Mouse (Mus musculus) layer of hippocampus, postnatal 36 days (tissue): Measurements from ENCODE around the gene Kcnj6. TPM values are rescaled to one million over a fixed set of nuclear protein-coding genes. Genes with fewer than 3 reads are reported as not detected.
A peak's percentile ranks its signal among the peaks of the same experiment; 100 is the strongest.

ENCODE experiments used
- DNase-seq, 2 experiments: peaks; one replicate each; pipeline ENCODE4 v3.0.0; 2022
- total RNA-seq, 2 experiments: library from RNA; stranded (reverse); gene quantifications; 2 replicates each; pipeline ENCODE4 v1.2.3; 2021

The Kcnj6 gene
- total RNA-seq, 2 experiments from 2014 or later: 121 to 135 TPM

DNA sequence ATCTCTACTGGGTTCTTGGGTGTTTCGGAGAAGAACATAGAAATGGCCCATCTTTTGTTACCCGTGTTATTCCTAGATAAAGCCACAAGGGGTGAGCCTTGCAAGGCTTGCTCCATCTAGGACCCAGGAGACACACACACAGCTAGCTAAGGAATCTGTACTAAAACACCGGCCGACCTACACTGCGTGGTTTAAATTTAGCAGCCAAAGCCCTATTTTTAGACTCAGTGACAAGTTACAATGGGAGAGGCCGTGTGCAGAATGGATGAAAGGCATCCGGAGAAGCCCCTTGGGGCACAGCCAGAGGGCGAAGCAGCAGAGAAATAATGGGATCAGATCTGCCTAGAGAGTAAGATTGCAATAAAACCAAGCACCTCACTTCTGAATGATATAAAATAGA, 232.4 kb downstream of the Kcnj6 start:
- no peak for DNase-seq

DNA sequence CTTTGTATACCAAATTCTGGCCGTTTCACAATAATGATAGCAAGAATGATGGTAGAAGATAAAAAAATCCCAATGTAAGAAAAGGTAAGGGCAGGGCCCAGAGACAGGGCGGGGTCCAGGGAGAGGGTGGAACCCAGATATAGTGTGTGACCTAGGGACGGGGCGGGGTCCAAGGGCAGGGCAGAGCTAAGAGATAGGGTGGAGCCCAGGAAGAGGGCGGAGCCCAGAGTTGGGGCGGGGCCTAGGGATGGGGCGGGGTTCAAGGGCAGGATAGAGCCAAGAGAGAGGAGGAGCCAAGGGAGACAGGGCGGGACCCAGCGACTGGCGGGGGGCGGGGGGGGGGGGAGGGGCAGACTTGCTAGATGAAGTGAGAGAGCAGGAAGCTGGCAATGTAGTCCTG, 236.8 kb downstream of the Kcnj6 start:
- no peak for DNase-seq

DNA sequence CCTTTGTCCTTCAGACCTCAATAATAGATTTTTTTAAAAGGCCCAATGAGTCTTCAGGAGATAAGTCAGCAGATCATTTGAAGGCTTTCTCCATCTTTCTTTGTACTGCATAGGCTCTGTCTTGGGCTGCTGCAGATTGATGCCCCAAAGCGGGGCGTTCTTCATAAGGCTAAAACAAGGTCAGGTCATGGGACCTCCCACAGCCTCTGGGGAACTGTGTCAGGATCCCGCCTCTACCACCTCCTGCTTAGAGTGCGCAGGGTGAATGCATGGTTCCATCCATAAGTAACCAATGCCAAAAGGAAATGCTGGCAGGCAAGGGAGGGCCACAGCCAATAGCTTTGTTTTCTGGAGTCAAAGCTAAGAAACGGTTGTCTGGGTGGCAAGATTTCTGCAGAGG, 237.7 kb downstream of the Kcnj6 start:
- DNase-seq: no peak

DNA sequence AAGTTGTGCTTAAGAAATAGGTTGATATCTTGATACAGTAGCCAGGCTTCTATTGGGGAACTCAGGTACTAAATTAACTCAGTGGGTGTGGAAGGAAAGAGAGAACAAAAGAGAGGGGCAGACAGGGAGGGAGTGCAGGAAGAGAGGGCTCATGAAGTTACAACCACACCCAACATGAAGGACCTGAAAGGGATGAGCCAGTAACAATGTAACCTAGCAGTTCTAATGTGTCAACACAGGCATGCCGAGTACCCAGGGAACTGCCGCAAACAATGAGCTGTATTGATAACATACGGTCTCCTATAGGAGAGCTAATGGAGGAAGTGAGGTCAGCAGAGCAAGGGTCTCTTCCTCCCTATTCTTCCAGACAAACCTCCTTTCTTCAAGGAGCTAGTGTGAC, 238.9 kb downstream of the Kcnj6 start:
- DNase-seq: no peak

DNA sequence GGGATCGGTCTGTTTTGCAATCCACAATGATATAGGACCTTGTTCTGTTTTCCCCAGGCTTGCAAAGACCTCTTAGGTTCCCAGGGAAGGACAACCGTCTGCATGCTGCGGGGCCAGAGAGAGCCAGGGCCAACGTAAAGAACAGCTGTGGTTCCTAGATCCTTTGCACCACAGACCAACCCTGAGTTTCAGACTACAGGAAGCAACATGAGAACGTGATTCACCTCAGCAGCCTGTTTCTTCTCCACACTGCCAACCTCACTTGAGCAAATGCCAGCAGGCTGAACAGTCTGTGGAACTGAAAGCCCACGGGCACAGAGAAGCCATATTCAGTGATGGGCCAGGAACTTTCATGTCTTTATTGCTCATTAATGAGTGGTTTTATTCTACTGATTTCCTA, 241.1 kb downstream of the Kcnj6 start:
- no peak for DNase-seq

DNA sequence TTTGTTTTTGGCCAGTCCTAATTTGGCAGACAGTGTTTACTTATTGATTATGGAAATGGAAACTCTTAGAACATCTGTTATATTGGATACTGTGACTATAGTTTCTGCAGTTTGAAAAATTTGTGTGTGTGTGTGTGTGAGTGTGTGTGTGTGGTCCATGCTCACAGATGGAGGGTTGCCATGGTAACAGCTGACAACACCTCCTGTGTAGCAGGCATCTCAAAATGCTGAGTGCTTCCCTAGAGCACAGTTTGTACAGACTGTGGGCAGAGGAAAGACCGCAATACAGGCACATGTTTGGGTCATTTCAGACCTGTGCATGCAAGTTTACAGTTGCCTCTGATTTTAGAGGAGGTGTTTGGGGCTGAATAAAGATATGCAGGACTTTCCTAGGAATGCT, 244.0 kb downstream of the Kcnj6 start:
- DNase-seq: peak; percentile 54 to 59

DNA sequence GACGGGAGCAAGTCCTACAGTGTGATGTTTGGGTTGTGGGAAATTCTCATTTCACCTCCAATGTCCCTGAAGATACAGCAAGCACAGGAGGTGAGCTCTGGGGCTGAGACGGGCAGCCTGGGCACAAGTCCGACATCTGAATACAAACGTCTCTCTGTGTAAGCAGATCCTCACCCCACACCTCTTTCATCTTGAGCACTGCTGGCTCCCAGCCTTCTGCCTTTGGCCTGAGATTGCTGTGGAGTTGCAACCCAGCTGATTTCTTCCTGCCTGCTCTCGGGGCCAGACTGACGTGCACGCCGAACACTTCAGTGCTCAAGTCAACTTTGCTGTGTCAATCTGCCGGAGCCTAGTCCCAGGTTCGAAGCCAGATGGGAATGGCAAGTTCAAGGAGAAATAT, 244.7 kb downstream of the Kcnj6 start:
- DNase-seq: no peak

DNA sequence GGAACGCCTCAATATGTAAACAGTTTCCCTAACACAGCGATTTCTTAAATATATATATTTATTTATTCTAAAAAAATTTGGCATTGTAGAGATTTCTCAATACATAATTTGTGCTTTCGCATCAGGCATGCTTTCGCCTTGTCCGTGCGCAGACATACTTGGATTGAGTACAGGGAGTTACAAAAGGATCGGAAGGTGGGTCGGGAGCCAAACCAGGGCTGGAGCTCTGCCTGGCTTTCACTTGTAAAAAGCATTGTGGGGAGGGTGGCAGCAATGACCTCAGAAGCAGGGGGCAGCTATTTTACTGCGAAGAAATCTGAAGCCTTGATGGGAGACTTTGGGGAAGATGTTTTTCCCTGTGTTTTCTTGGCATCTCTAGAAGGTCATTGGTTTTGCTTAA, 252.5 kb downstream of the Kcnj6 start:
- DNase-seq: no peak

DNA sequence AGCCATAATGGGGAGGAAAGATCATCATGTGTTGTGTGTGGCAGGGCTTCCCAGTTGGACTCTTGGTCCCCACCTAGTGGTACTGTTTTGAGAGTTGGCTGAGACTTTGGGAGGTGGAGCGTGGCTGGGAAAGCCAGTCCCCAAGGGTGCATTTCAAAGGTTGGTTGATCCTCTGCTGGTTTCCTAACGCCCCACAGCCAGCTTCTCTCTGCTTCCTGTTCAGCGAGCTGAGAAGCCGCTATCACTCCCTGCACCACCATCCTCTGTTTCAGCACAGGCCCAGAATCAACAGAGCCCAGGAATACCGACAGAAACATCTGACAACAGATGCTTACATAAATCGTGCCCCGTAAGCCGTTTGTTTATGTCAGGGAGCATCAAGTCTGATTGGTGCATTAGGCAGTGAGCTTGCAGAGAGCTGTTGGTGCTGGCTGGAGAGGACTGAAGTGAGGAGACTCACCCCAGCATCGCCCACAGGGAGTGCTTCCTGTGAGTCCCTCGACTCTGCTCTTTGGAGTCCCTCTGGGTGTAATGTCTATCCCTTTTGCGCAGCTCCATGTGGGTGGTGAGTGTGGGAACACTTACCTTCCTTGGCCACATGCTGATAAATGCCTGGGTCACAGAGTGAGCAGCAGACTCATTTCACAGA, 253.5 kb downstream of the Kcnj6 start:
- DNase-seq: peak; percentile 36 to 50

DNA sequence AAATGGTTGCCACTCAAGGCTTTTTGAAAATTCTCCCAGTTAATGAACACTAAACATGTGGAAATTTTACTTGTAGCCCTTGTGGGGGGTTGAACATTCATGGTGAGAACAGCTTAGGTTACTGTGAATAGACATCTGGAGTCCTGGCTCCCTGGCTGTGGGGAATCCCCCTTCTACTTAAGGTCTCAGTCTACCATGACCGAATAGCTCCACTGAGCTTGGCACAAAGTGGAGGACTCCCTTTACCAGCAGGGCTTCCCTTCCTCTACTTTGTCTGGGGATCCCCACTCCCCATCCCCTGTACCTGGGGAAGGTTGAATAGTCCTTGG, 260.2 kb downstream of the Kcnj6 start:
- no peak for DNase-seq

DNA sequence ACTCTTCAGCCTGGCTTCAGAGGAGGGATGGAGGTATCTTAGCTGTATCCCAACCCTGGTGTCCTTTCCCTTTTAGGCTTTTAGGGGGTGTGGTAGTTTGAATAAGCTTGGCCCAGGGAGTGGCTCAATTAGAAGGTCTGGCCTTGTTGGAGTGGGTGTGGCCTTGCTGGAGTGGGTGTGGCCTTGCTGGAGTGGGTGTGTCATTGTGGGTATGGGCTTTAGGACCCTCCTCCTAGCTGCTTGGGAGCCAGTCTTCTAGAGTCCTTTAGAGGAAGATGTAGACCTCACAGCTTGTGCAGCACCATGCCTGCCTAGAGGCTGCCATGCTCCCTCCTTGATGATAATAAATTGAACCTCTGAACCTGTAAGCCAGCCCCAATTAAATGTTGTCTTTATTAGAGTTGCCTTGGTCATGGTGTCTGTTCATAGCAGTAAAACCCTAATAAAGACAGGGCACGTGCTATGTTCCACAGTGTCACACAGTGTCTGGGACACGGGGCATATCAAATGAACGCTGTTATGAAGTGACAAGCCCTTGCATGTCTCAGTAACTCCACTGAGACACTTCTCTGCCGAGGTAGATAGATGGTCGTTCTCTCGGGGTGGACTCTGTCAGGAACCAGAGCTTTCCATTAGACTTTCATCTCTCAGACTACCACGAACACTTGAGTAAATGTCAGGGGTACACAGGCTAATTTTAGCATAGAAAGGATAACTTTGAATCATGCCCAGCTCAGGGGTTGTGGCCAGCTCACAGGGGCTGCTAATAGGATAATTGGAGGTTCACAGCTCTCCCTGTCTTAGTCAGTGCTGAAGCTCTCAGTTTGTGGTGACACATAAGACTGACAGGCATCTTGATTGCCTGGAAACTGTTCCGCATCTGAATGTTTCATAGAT, 260.8 kb downstream of the Kcnj6 start:
- DNase-seq: no peak

DNA sequence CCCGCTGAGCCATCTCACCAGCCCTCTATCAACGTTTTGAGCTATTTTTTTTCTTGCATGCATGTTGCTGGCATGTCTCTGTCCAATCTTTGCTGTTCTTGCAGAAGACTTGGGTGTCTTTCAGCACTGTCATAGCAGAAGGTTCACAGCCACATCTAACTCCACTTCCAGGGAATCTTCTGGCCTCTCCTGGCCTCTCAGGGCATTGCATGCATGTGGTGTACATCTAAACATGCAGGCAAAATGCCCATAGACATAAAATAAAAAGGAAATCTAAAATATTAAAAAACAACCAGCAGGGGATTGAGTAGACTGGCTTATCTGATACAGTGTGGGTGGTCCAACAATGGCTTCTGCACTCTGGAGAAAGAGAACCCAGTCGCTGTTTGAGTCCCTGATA, 262.0 kb downstream of the Kcnj6 start:
- no peak for DNase-seq

DNA sequence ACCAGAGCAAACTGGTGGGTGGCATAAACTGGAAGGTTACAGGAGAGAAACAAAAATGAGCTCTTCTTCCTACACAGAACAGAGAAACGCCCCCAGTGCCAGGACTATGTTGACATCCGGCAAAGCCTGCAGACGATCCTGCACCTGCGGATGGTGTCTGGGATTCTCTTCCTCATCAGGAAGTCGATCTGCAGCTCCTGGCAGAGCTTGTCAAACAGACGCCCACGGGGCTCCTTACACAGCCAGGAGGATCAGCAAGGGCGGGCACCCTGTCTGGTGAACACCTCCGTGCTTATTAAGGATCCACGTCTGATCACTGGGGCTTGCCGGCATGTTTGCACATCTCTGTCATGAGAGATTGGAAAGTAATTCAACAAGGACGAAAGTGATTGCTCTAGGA, 266.5 kb downstream of the Kcnj6 start:
- no peak for DNase-seq

DNA sequence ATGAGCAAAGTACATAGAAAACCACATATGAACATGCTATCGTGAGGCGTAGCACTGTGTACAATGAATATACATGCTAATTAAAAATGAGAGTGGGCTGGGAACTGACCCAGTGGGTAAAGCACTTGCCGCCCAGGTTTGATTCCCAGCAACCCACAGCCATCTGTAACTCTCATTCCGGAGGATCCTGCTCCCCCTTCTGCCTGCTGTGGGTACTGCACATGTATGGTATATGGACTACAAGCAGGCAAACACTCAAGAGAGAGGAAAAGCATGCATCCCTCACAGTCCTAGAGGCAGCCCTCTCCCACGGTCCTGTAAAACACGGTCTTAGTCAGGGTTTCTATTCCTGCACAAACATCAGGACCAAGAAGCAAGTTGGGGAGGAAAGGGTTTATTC, 268.3 kb downstream of the Kcnj6 start:
- DNase-seq: no peak

DNA sequence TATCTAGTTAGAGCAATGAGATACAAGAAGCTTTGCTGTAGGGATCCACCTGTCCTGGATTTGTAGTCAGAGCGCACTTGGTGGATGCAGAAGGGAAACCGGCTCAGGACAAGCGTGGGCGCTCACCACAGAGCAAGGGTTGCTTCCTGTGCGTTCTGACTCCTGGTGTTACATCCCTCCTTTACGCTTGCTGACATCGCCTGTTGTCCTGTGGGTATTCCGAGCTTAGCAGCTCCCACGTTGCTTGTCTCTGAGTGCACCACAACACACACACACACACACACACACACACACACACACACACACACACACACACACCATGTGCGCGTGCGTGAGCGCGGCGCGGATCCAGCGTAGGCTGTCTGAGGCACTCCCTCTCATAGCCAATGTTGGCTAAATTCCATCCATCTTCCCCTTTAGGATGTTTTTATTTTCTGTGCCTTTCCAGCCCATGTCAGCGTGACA, 272.7 kb downstream of the Kcnj6 start:
- peak; percentile 44 to 45 for DNase-seq

DNA sequence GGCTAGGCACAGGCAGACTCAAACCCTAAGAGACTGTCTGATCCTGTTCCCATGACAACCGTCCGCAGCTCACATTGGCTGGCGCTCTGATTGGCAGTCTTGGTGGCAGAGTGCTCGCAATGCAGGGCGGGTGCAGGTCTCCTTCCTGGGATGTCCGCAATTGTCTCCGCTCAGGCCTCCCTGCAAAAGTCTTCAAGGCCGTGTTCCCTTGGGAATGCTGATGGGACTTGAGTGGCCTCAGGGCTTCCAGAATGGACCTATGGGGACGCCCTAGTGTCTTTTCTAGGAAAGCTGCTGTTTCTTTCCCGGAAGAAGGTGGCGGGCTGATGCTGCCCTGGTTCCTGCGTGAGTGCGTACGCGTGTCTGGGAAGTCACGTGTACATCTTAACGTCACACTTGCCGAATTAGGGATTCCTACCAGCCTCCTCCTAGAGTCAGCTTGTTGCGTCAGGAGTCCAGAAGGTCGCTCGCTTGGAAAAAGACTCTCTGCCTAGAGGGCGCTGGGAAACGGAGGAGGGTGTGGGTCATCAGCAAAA, 273.4 kb downstream of the Kcnj6 start:
- peak; percentile 89 to 90 for DNase-seq

DNA sequence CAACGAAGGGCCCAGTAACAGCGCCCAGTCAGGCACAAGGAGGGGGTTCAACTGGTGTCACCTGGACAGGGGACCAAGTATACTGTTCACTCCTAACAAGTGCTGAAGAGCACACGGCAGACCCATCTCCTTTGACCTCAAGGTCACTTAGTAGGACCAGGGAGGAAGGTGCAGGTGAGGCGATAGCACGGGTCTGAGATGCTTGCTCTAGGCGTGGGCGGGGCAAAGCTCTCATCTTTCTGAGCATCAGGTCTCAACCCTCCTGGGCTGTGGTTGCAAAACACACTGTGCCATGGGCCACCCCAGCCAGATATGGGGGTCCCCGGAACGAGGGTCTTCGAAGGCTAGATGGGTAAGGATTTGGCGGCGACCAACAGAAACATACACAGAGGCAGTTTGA, 274.6 kb downstream of the Kcnj6 start:
- DNase-seq: no peak

DNA sequence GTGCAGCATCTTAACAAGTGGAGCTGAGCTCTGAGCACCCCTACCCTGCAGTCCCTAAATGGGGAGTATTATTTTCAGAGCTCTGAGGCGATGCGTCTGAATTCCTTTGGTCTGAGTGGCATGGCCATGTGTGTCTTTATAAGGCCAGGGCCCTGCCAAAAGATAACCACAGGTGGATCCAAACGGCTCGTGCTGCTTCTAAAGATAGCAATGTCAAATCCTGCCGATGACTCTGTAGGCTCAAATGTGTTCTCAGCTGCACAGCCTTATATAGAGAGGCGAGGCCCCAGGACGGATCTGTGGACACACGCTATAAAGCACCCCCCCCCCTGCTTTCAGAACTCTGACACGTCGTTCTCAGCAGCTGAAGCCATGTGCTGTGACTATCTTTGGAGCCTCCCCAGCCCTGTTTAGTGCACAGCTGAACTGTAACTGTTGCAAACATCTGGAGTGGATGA, 275.9 kb downstream of the Kcnj6 start:
- no peak for DNase-seq

DNA sequence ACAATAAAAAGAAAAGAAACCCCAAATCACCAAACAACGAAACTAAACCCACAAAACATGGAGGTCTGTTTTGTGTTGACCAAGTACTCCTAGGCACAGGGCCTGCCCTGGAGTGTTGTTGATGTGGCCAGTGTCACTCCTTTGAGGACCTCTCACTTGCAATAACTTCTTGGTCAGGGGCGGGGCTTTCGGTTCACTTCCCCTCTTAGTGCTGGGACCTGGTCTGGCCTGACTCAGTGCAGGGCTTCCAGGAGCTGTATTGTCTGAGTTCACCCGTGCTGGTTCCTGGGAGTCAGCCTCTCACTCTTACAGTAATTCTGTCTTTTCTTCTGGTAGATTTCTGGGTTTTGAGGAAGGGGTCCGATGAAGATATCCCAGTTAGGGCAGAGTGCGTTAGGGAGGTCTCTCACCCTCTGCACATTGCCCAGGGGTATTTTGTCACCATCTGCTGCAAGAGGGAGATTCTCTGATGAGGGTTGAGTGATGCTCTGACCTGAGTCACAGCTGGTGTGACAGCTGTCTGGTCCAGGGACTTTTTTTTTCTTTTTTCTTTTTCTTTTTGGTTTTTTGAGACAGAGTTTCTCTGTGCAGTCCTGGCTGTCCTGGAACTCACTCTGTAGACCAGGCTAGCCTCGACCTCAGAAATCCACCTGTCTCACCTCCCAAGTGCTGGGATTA, 276.9 kb downstream of the Kcnj6 start:
- no peak for DNase-seq

DNA sequence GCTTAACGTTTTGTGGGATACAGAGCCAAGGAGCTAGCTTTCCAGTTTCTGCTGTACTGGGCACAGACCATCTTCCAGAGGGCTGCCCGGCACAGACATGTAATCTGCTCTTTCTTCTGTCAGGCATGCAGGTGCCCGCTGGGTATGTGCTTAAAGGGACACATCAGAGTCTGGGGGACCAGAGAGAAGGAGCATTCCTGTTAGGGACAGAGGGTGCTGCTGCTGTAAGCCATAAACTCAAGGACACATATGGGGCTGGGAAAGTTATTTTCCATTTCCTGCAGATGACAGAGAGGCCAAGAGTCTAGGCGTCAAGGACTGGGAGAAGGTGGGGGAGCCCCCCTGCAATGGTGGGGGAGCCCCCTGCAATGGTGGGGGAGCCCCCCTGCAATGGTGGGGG, 278.0 kb downstream of the Kcnj6 start:
- DNase-seq: no peak

DNA sequence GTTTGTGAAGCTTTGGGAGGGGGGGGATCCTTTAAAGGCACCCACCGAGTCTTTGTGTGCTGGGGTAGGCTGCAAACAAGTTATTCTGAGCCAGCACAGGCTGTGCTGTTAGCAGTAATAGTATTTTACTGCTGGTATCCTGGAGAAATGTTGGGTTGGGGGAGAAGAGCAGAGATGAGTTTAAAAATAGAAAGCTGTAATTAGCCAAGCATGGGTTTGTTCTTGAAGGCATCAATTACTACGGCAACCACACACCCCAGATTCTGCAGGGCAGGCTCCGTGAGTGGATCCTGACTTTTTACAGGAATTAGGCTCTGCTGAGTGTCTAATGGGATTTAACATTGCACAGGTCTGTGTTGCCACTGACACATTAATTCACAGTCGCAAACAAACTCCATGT, 278.6 kb downstream of the Kcnj6 start:
- DNase-seq: no peak

DNA sequence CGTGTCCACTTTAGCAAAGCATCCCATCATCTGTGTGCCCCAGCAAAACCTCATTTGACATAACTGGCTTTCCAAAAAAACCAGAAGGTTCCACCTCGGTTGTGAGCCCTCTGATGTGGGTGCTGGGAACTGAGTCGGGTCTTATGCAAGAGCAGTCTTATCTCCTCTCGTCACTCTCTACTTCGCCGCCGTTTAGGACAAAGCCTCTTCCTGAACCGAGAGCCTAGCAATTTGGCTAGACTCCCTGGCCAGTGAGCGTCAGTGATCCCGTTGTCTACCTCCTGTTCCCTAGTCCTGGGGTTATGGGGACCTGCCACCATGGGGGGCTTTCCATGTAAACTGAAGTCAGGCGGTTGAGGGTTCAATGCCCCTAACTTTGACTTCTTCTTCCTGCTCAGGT, 280.4 kb downstream of the Kcnj6 start:
- DNase-seq: no peak

DNA sequence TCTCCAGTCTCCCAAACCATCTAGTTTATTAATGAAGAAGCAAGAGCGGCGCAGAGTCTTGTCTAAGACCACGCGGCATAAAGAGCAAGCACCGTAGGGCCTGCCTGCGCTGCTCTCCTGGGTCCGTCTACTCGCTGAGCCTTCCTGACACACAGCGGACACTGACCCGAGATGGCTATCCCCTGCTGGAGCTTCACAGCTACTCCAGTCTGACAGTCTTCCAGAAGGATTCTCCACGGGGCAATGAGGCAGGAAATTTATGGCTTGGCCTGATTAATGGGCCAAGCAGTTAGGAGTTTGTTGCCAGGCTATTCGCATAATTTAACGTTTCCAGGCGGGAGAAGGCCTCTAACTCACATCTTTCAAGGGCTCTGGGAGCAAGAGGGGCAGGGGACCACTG, 283.0 kb downstream of the Kcnj6 start:
- DNase-seq: no peak
